Mouse (Mus musculus) heart, adult 2 months (tissue): ENCODE results near the gene Mtx1.

ENCODE experiments used
- CTCF ChIP-seq: fragments of 200-600 bp; IDR thresholded peaks from 2 replicates; pipeline ENCODE4 v1.8.1; 2022; ENCODE audit warnings: antibody characterized with exemption, mild to moderate bottlenecking, moderate library complexity
- EP300 ChIP-seq: fragments of 200-500 bp; IDR thresholded peaks from 2 replicates; pipeline ENCODE4 v1.6.1; 2011; ENCODE audit warnings: low read depth, low read length, control low read depth; ENCODE audit not compliant: insufficient read depth

DNA sequence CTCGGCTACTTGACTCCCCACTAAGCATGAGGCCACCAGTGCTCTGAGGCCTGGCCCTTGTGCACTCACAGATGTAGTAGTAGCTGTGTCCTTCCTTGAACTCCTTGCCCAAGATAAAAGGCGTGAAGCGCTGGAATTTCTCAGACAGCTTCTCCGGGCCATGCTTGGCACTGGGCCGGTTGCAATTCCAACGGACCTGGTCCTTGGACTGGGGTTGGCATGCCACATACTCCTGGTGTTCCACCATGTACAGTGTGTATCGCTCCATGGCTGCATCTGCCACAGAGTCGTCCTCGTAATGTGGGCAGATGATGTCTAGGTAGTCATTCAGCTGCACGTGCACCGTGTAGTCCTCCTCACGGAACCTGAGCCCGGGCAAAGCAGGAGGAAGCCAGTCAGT is 49.2 kb upstream of the Mtx1 start:
- TF ChIP-seq CTCF (no peak), EP300 (no peak)
